Mouse (Mus musculus) heart, postnatal 10 days (tissue): ENCODE measurements around the gene Spout1. TPM values are rescaled to one million over a fixed set of nuclear protein-coding genes. Genes with fewer than 3 reads are reported as not detected.

Experiments used
- DNase-seq, 2 experiments: peaks; one replicate each; pipeline ENCODE4 v3.0.0; 2021
- intact Hi-C: fragments of 180-260 bp; cut with DNase I; formaldehyde crosslinking; loops from one replicate; pipeline ENCODE4 v1.15.1; 2025
- total RNA-seq, 2 experiments: library from RNA; stranded (reverse); gene quantifications; 2 replicates each; pipeline ENCODE4 v1.2.3; 2021

The Spout1 gene
- total RNA-seq, result 1 to 10 TPM; 7.0 to 7.1 TPM

DNA sequence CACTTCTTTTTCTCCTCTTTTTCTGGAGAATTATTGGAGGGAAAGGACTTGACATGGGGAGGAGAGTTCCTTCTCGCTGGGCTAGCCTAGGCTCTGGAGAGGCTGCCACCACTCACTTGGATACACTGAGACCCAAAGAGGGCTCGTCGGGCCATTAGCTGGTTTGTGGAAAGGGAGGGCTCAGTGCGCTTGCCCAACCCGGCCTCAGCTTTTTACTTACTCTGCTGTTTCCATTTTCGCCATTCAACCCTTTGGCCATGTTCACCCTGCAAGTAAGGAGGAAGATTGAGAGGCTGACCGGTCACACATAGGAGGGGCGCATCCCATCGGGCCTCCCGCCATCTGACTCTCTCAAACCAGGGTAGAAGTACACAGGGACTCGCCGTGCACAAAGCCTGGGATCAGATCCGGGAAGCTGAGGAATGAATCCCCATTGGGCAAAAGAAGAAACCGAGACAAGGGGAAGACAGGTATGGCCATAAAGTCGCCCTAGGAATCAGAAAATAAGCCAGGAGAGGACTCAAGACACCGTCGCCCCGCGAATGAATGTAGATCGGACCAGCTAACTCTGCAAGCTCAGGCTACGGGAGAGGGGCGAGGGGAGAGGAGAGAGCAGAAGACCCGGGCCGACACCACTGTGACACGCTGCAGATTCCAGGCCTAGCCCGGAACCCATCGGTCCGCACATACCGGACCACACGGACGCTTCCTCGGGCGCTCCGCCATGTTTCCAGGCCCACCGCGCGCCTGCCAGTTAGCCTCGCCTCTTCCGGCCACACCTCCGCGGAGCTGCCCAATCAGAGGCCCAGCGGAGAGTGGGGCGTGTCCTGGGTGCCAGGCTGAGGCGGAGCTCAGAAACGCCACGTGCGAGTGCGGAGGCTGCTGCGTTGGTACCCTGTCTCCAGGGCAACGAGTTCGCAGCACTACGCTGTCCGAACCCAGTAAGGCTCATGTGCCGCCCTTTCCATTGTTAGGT, at the start of gene Spout1:
TSS of gene Spout1 (minus strand) at position 760 of the 976 bp plus-strand sequence.
- intact Hi-C loops, result loop anchor here (2.0 to 5.0 kb wide), 2 partner anchors 61 to 94 kb away; no protein-coding TSS in a partner anchor
- peak; percentile 96 to 98 for DNase-seq

DNA sequence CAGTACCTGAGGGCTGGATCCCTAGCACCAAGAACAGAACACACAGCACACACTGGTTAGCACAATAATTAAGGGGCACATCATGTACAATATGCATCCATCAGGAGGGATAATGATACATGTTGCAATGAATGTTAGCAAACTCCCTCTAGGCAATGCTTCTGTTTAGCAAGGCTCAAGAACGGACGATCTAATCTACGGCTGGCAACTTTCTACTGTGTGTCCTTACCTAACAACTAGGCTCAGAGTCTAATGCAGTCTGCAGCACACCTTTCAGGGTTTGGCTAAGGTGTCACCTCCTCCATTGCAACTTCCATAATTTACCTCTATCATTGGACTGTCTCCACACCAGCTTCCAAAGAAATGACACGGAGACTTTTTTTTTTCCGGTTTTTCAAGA, 38.0 kb upstream of the Spout1 start:
- intact Hi-C loops, result no loop called here
- no peak for DNase-seq

DNA sequence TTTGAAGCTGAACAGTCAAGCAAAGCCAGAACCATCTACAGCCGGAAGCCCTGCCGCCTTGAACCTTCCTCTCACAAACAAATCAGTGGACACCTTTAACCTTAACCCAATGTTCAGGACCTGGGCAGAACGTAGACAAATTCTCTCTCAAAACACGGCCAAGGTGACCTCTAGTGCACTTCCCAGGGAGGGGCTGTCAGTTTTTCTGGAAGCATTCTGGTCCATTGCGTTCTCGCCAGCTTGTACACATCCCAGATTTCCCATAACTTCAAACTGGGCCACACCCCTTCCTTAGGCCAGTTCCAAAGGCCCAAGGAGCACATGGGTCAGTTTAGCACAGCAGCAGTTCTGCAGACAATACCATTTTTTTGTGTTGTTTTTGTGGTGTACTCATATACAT, 37.2 kb upstream of the Spout1 start:
- intact Hi-C loops, result no loop called here
- peak in 1 of 2 experiments; percentile 30 for DNase-seq

DNA sequence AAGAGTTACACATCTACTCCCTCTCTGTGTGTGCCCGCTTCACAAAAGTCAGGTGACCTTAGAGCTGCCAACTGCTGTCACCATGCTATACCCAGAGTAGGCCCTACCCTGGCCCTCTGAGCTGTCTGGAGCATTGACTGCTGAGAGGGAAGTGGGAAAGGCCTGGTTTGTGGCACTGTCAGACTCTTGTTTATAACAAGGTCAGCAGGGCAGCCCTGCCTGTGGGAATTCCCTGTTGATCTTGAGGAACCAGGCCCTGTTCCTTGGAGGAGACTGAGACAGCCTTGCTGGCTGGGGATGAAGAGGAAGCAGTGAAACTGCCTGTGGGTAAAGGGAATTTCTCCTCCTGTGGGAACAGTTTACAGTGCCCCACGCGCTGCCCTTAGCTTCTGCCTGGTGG, 36.5 kb upstream of the Spout1 start:
- intact Hi-C loops, result no loop called here
- DNase-seq, result no peak

DNA sequence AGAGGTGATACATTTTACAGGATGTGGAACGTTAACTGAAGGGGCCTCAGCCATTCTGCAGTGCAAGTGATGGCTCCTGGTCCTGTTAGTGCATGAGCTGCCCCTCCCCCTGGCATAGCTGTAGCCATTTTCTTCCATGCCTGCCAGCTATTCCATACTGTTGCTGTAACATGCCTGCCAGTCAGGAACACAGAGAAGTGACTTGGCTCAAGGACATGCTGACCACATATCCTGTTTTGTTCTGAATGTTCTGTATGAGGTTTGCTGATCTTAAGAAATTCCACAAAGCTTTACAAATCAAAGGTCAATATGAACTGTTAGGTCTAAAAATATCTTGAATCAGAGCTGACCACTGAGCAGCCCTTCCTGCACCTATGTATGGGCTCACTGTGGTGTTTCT, 34.7 kb upstream of the Spout1 start:
- no peak for DNase-seq
- intact Hi-C loops, result no loop called here

DNA sequence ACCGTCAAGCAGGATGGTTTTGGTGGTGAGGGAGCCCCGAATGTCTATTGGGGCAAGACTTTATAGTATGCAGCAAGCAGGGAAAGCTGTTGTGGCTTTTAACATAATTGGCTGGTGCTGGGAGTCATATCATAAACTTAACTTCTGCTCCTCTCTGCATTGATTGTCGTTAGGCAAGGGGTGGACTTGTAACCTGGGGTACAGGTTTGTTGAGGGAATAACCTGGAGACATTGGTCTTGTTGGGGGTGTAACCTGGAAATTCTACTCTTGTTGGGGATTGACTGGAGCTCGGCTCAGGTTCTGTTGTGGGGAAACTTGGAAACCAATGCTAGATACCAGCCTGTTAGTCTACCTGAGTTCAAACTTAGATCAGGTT, 33.9 kb upstream of the Spout1 start:
- intact Hi-C loops, result no loop called here
- no peak for DNase-seq

DNA sequence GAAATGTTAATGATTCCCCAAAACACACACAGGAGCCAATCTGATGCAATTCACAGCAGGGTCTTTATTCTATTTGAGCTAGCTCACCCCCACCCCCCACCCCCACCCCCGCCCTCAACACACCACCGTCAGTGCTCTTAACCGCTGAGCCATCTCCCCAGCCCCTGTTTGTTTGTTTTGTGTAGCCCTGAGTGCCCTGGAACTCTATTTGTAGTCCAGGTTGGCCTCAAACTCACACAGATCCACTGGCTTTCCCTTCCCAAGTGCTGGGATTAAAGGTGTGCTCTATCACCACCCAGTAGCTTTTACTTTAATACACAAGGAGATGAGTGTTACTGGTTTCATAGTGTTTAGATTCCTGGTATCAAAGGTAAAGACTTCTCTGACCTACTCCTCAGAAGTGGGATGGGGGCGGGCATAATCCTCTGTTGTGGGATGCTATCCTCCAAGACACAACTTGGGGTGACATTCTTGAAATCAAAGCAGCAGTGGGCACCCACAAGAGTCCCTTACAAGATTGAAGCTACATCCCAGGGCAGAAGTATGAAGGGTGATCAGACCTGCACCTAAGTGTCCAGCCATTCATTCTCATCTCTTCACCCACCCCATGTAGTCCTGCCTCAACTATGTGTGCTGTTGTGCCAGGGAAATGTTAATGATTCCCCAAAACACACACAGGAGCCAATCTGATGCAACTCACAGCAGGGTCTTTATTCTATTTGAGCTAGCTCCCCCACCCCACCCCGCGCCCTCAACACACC, 33.3 kb upstream of the Spout1 start:
- intact Hi-C loops, result no loop called here
- DNase-seq, result no peak

DNA sequence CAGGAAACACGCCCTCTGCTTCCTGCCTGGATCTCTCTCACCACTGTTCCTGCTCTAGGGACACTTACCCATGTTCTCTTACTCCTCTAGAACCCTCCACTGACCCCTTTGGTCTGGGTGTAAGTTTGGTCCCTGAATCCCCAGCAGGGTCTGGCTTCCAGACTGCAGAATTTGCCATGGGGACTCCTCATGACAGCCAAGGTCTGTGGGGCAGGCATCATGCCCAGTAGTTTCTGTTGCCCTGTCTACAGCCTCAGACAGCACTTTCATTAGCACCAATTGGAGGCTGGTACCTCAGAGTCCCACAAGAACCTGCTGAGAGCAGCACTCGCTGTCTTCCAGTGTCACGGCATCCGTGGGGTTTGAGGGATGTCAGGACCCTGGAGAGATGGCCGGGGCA, 29.6 kb upstream of the Spout1 start:
- intact Hi-C loops, result loop anchor here (2.0 kb wide), 1 partner anchor 63 kb away; no protein-coding TSS in a partner anchor
- DNase-seq, result no peak

DNA sequence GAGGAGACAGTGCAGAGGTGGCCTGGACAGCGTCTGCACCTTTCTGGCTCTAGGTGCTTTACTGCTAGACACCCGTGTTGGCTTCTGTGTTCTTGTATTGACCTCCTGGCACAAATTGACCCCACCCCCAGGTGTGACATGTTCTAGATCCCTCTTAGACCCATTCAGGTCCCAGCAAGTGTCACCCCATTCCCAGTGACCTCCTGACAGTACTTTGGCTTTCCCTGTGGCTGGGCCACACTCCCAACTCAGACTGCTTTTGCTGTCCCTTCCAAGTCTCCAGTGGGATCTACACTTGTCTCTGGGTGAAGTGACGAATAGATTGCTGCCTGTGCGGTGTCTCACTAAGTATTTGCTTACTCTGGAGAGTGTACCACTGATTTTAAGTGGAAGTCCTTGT, 29.1 kb upstream of the Spout1 start:
- intact Hi-C loops, result loop anchor here (2.0 kb wide), 1 partner anchor 63 kb away; no protein-coding TSS in a partner anchor
- no peak for DNase-seq

DNA sequence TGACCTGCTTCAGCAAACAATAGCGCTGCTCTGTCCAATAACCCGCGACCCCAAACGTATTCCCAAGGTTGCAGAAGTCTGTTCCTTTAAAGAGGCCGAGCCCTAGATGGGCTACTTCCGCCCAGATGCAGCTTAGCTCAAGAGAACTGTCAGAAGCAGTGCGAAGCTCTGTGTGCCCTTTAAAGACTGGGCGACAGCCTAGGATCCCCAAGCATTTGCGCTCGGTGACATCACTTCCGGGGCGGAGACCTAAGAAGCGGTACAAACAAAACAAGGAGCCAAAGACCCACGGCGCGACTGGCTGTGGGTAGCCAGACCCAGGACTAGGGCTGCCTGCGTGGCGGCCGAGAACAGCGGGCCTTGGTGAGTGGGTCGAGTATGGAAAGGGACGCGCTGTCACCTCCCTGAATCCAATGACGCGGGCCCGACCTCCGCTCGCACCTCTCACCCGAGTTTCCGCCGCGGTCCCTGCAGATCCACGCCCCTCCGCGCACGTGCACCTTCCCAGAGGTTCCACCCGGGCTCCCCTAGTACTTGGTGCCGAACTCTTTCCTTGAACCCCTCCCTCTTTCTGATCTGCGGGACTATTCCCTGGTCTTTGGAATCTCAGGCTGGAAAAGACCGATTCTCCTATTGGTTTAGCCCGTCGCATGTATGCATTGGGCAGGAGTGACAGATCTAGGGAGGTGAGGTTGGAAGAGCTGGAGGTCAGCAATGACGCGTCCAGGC, 27.5 kb upstream of the Spout1 start, which contains the start of gene Kyat1:
TSS of gene Kyat1 (minus strand) at position 219 of the 729 bp plus-strand sequence.
- intact Hi-C loops, result loop anchor here (1.0 to 2.0 kb wide), 2 partner anchors 32 to 65 kb away; partner anchors contain the start of gene Lrrc8a
- DNase-seq, result peak; percentile 95 to 96

DNA sequence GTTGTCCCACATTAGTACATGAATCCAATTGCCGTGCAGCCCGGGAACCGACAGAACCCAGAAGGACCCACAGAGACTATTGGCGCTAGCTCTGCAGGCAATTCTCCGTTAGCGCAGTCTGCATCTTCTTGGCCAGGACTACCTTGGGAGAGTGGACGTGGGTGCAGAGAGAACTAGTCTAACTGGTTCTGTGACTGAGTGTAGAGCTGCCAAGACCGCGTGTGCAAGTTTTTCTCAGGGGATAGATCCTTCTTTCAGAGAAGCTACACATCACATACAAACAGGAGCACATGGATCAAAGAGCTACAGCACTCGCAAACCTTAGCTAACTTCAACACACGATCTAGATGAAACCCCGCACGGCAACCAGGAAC, 27.0 kb upstream of the Spout1 start:
- intact Hi-C loops, result loop anchor here (1.0 kb wide), 1 partner anchor 32 kb away; the partner anchor contains the start of gene Lrrc8a
- DNase-seq, result no peak

DNA sequence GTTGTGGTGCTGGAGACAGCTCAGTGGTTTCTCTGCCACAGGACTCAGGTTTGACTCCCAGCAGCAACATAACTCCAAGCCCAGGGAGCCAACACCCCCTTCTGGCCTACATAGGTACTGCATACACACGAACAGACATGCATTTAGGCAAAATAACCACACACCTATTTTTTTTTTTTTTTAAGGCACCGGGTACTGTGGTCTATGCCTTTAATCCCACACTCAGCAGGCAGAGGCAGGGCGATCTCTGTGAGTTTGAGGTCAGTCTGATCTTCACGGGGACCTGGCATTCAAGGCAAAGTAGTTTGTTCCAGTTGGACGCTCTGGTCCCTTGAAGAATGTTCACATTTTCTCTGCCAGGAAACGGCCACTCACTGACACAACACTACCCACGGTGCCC, 25.2 kb upstream of the Spout1 start:
- peak in 1 of 2 experiments; percentile 44 for DNase-seq
- intact Hi-C loops, result no loop called here

DNA sequence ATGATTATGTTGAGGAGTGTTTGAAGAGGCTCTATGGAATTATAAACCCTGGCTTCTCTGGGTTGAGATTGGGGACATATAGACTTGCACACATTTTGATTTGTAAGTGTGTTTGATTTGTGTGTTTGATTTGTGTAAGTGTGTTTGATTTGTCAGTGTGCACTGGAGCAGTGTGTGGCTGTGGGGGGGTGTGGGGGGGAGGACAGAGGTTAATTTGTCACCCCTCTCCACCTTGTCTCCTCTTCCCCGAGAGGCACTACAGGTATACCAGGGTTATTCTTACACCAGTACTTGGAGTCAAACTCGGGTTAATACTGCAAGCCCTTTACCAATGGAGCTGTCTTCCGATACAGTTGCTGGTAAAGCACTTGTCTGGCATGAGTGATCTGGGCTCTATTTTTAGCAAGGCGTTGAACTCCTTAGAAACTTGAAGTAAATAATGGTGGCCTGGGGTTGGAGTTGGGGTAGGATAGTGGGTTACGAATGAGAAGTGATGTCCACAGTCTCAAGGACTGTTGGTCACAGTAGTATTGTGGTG, 22.2 kb upstream of the Spout1 start:
- no peak for DNase-seq
- intact Hi-C loops, result no loop called here

DNA sequence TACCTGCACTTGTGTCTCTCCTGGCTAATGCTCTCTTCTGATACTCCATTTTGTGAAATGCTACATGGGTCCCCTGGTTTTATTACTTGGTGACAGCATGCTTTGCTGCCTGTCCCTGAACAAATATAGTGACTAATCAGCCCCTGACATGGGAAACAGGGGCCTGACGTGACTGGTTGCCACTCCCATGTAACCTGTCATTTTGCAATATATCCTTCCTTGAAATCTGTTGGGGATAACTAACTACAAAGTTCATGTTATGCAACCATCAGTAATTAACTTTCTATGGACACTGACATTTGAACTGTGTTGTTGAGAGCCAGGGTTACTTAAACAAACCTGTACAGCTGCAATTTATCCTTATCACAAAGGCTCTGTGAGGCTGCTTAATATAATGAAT, 21.7 kb upstream of the Spout1 start:
- intact Hi-C loops, result no loop called here
- DNase-seq, result no peak

DNA sequence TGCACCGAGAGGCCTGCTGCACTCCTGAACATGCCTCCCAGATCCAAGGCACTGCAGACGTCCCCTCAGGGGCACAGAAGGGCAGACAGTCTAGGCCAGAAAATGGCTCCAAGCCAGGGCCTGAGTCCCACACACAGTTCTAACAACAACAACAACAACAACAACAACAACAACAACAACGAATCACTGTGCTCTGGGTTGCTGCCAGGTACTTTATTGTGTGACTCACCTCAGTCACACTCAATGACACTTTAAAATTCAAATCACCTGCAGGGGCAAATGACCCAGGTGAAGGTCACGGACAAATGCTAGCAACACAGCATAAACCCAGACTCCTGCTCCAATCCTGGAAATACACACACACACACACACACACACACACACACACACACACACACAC, 19.8 kb upstream of the Spout1 start:
- intact Hi-C loops, result no loop called here
- no peak for DNase-seq

DNA sequence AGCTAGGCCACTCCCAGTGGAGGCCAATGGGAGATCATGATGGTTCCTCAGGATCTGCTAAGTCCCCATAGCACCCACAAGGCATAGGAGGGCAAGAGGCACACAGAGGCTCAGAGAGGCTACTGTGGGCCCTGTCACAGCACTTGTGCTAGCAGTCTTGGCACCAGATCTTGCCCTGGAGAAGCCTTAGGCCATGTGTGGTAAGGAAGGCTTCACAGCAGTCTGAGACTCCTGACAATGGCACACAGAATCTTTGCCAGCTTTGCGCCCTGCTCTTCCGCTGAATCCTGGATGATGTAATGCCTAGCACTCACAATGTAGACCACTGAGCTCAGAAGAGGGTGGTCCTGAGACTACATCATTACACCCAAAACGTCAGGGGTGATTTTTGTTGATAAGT, 16.4 kb upstream of the Spout1 start:
- intact Hi-C loops, result no loop called here
- no peak for DNase-seq

DNA sequence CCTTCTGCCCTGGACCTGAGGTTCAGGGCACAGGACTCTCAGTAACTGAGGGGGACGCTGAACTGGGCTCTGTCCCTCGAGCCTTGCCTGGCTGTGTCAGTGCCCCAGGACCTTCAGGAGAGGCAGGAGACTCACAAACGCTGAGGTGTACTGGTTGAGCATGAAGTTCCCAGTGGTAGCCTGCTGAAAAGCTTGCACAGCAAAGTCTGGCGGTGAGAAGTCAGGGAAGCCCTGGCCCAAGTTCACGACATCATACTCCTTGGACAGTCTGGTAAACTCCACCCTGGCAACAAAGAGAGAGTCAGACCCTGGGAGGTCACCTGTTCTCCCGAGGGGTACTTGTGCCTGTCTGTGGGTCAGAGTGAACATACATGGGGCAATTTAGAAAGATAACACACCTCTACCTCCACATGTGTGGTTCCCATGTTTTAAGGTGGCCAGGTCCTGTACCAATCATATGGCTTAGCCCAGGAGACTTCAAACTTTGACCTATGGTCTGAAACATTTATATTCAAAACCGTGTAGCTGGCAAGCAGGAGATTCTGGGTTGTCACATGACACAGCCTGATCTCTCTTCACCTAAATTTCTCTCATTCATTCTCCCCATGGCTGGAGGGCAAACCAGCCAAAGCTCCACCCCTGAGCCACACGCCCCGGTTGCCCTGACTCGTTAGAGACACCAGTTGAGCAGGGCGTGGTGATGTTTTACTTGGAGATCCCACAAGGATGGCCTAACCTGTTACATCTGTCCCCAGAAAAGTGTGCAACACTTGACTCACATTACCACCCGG, 13.7 kb upstream of the Spout1 start:
- intact Hi-C loops, result no loop called here
- no peak for DNase-seq

DNA sequence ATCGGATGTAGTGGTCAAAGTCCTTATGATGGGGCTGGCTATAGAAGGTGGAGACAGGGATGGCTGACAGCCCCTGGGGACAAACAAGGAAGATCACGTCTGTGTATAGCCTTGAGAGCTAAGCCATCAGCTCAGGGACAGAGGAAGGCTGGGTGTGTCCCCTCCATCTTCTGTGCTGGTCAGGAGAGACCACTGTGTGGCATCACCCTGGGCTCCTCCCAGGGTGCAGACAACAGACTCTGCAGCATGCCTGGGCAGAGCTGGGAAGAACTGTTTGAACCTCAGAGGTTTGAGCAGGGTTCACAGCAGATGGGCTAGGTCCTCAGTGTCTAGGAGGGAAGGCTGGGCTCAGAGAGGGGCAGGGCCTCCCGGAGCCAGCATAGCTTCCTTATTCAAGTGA, 7.4 kb upstream of the Spout1 start:
- DNase-seq, result no peak
- intact Hi-C loops, result no loop called here

DNA sequence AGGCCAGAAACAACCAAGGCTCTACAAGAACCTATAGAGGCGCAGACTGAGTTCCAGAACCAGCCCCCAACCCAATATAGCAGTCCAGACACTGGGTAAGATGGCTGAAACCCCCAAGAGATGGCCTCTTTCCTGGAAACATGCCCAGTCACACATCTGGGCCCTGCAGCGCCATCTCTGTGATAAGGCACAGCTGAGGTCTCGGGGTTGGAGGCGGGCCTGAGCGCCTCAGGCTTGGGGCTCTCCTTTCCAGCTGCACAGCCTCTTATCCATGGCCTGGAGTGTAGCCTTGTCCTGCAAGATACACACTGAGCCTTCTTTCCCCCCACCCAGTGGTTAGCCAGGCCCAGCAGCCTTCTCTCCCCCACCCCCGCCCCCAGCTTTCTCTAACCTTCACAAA, 7.0 kb upstream of the Spout1 start:
- intact Hi-C loops, result no loop called here
- DNase-seq, result no peak

DNA sequence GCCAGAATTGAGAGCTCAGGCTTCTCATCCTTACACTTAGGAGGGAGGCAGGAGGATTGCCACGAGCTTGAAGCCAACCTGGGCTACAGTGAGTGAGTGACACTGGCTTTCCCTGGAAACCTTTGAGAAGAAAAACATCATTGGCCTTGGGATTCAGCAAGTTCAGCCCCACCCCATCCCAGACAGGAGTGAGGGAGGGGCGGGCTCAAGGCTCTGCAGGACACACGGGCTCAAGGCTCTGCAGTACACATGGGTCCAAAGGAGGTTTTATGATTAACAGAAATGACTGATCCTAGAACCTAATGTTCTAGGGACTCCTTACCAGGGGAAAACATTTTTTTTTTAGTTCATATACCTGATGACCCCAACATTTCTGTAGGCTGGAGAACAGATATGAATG, 5.5 kb upstream of the Spout1 start:
- no peak for DNase-seq
- intact Hi-C loops, result no loop called here
